8 mouse cellular contexts compared by ENCODE assay signal in the genomic region with DNA sequence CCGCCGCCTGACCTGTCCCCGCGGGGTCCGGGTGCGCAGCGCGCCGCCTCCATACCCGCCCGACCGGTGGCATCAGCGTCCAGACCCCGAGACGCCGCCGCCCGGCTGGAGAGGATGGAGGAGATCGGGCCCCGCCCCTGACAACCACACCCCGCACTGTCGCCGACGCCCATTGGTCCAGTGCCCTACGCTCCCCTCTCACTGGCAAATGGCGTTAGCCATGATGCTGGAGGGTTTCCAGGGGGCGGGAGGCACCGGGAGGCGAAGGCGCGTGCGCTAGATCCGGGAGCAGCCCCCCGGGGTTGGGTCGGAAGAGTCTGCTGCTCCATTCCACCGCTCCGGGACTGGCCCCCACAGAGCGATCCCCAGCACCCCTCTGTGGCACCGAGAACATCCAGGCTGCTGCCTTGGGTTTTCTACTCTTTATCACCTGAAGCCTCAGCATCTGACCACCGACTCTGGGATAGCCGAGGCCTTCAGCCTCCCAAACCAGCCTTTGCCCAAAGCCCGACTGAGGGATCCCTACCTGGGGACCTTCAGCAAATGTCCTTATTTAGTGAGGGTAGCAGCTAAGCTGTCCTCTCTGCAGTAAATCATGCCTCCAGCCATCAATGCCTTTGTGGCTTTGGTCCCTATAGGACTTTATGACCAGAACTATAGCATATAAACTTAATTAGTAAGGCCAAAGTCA. TPM values are rescaled to one million over a fixed set of nuclear protein-coding genes. Genes with fewer than 3 reads are reported as not detected.
DNase-seq lines count a peak whose midpoint lies in the region; ATAC-seq and TF ChIP-seq lines count a peak whose summit lies in the region.

Gene Tulp3 (minus strand): TSS at position 126 of the 691 bp plus-strand sequence.

- peak within 1 kb of the TSS; percentile 72 for H3K4me3 ChIP-seq in ES-Bruce4 (ENCODE audit: low read depth, low read length)
- peak within 1 kb of the TSS; percentile 71 for H3K4me3 ChIP-seq in forebrain, embryonic 14.5 days (ENCODE audit: low read depth, low read length)
- peak within 1 kb of the TSS; percentile 87 for H3K4me3 ChIP-seq in neural tube, embryonic 15.5 days (replicated peaks)

- intact Hi-C loops in heart, postnatal 14 days (cut with DNase I): loop anchor here (5.0 kb wide), 1 partner anchor 124 kb away; no protein-coding TSS in a partner anchor

- no peak for TF ChIP-seq CTCF in ES-Bruce4 (IDR thresholded peaks at IDR 0.05; ENCODE audit: low read depth, low read length)

- H3K36me3 ChIP-seq in ES-Bruce4 (ENCODE audit: control insufficient read depth, insufficient read depth, low read length, poor library complexity, severe bottlenecking): peaks cover 23% of the 10 kb centered on the region
- peaks cover 25% of the 10 kb centered on the region for H3K36me3 ChIP-seq in forebrain, embryonic 14.5 days (ENCODE audit: control insufficient read depth, insufficient read depth, low read length)
- peaks cover 19% of the 10 kb centered on the region for H3K36me3 ChIP-seq in neural tube, embryonic 15.5 days

- no peaks in the 10 kb centered on the region for H3K4me1 ChIP-seq in ES-Bruce4 (ENCODE audit: control insufficient read depth, insufficient read depth, low read length)
- peaks cover 18% of the 10 kb centered on the region for H3K4me1 ChIP-seq in forebrain, embryonic 14.5 days (ENCODE audit: control insufficient read depth, insufficient read depth, low read length)
- peaks cover 39% of the 10 kb centered on the region for H3K4me1 ChIP-seq in neural tube, embryonic 15.5 days

- H3K9me3 ChIP-seq in ES-Bruce4 (replicated peaks; ENCODE audit: control insufficient read depth, insufficient read depth, low read length, poor library complexity, severe bottlenecking): no peaks in the 10 kb centered on the region
- H3K9me3 ChIP-seq in forebrain, embryonic 14.5 days (replicated peaks; ENCODE audit: control insufficient read depth, low read length): no peaks in the 10 kb centered on the region
- H3K9me3 ChIP-seq in neural tube, embryonic 15.5 days (replicated peaks): no peaks in the 10 kb centered on the region

- peak; percentile 96 for ATAC-seq in cerebellum, adult (ENCODE audit: insufficient number of reproducible peaks, low FRiP score, low TSS enrichment)
- ATAC-seq in forebrain, embryonic 14.5 days: peak; percentile 99
- peak; percentile 99 for ATAC-seq in neural tube, embryonic 15.5 days (ENCODE audit: low FRiP score)

- no peaks in the 10 kb centered on the region for H3K27me3 ChIP-seq in ES-Bruce4 (ENCODE audit: control insufficient read depth, insufficient read depth, low read length, poor library complexity, severe bottlenecking)
- no peaks in the 10 kb centered on the region for H3K27me3 ChIP-seq in forebrain, embryonic 14.5 days (replicated peaks; ENCODE audit: control insufficient read depth, insufficient read depth, low read length)
- no peaks in the 10 kb centered on the region for H3K27me3 ChIP-seq in neural tube, embryonic 15.5 days (replicated peaks)

- peak within 1 kb of the TSS; percentile 59 for H3K4me2 ChIP-seq in forebrain, embryonic 14.5 days (ENCODE audit: low read length)
- H3K4me2 ChIP-seq in neural tube, embryonic 15.5 days: peak within 1 kb of the TSS; percentile 72

- H3K9ac ChIP-seq in ES-Bruce4 (ENCODE audit: low read depth, poor library complexity, severe bottlenecking): peak within 1 kb of the TSS; percentile 53
- H3K9ac ChIP-seq in forebrain, embryonic 14.5 days (ENCODE audit: low read length): peak within 1 kb of the TSS; percentile 84
- peak within 1 kb of the TSS; percentile 81 for H3K9ac ChIP-seq in neural tube, embryonic 15.5 days (replicated peaks)

- TF ChIP-seq EP300 in ES-Bruce4 (IDR thresholded peaks at IDR 0.05; ENCODE audit: insufficient read depth, low read depth, low read length): no peak

- DNase-seq in forebrain, embryonic 14.5 days (ENCODE audit: low spot score): peak; percentile 98
- peak; percentile 96 to 98 for DNase-seq in heart, postnatal 14 days
- DNase-seq in layer of hippocampus, adult 11-12 months (ENCODE audit: low spot score): peak; percentile 97
- peak; percentile 95 to 96 for DNase-seq in lung, adult 18-20 months
- DNase-seq in testis, postnatal 14 days (ENCODE audit: low spot score): peak; percentile 94

- TF ChIP-seq POLR2A in ES-Bruce4 (IDR thresholded peaks at IDR 0.05; ENCODE audit: insufficient read depth, low read length): peak; percentile 65

- peak within 1 kb of the TSS; percentile 15 for H3K27ac ChIP-seq in ES-Bruce4 (ENCODE audit: insufficient read depth, low read length)
- H3K27ac ChIP-seq in forebrain, embryonic 14.5 days (ENCODE audit: low read depth, low read length): peak within 1 kb of the TSS; percentile 90
- peak within 1 kb of the TSS; percentile 94 for H3K27ac ChIP-seq in neural tube, embryonic 15.5 days (replicated peaks)

- WGBS in forebrain, embryonic 14.5 days: under 1% methylated on average over 40 of the region's 42 CpGs
- under 1% methylated on average over 40 of the region's 42 CpGs for WGBS in neural tube, embryonic 15.5 days

RNA-seq across cellular contexts. Expression of gene Tulp3, which starts in this region (rescaled TPM):
- 49.1 and 57.4 TPM in 2 replicates for polyA plus RNA-seq in ES-Bruce4 (2011; ENCODE audit: insufficient read depth, insufficient read length, low read depth, missing spikeins)
- polyA plus RNA-seq in forebrain, embryonic 14.5 days (2014; fragmentation: Nextera tagmentation; extraction: Ambion mirVana): 10.4 and 11.5 TPM in 2 replicates
- 1 to 10 TPM; 8.0 to 8.3 TPM for total RNA-seq in heart, postnatal 14 days (2021)
- 19.1 and 21.8 TPM in 2 replicates for polyA plus RNA-seq in neural tube, embryonic 15.5 days (2015; fragmentation: Nextera tagmentation; extraction: Ambion mirVana)

Comparison
In these comparisons a context has a peak if more than half of its experiments do, and no peak if none do; other contexts are left out.
1. Peak in every context shown above with its lines: DNase-seq, ATAC-seq, H3K4me3 ChIP-seq and H3K27ac ChIP-seq.
2. H3K27ac ChIP-seq: peak in every context shown above with its lines; median percentile 94 in neural tube, embryonic 15.5 days; 90 in forebrain, embryonic 14.5 days; 15 in ES-Bruce4.